Mouse (Mus musculus) c-Kit-positive CD71-positive TER-119-negative erythroid progenitor cells, embryonic 14.5 days (primary cell): ENCODE measurements around the gene Btnl6.
A peak's percentile ranks its signal among the peaks of the same experiment; 100 is the strongest.
"Not testable (repeated sequence)": the region's sequence is repeated elsewhere in the genome, so short reads cannot be mapped to it uniquely, and the experiment has no call there.

Source experiments
- DNase-seq: peaks from one replicate; pipeline ENCODE4 v3.0.0-alpha.2; 2013; ENCODE audit warnings: low read depth

Btnl6 gene

GRCm38 (mm10) chr17:34517252-34517651 lies at the start of gene Btnl6:
Gene Btnl6, minus strand, starts transcription at chr17:34517352.
- DNase-seq: no peak

GRCm38 (mm10) chr17:34564796-34565195 lies 47.6 kb upstream of the Btnl6 start:
- DNase-seq: no peak

- no peak for DNase-seq
Measured at GRCm38 (mm10) chr17:34564003-34564421, 46.9 kb upstream of the Btnl6 start, which contains the start of gene Notch4. Gene Notch4, plus strand, starts transcription at chr17:34564268.

- DNase-seq: no peak
Measured at GRCm38 (mm10) chr17:34563354-34563753, 46.2 kb upstream of the Btnl6 start.

- DNase-seq: no peak
Measured at GRCm38 (mm10) chr17:34562595-34562994, 45.4 kb upstream of the Btnl6 start.

- no peak for DNase-seq
Measured at GRCm38 (mm10) chr17:34561200-34561599, 44.0 kb upstream of the Btnl6 start.

GRCm38 (mm10) chr17:34560438-34560837 lies 43.3 kb upstream of the Btnl6 start:
- DNase-seq: no peak

GRCm38 (mm10) chr17:34559895-34560294 lies 42.7 kb upstream of the Btnl6 start:
- DNase-seq: peak; percentile 27

- no peak for DNase-seq
Measured at GRCm38 (mm10) chr17:34559116-34559515, 42.0 kb upstream of the Btnl6 start.

- DNase-seq: no peak
Measured at GRCm38 (mm10) chr17:34557411-34557810, 40.3 kb upstream of the Btnl6 start.

- no peak for DNase-seq
Measured at GRCm38 (mm10) chr17:34556406-34556805, 39.3 kb upstream of the Btnl6 start.

GRCm38 (mm10) chr17:34555483-34555882 lies 38.3 kb upstream of the Btnl6 start:
- peak; percentile 57 for DNase-seq

- DNase-seq: no peak
Measured at GRCm38 (mm10) chr17:34549843-34550242, 32.7 kb upstream of the Btnl6 start.

GRCm38 (mm10) chr17:34549156-34549555 lies 32.0 kb upstream of the Btnl6 start:
- DNase-seq: no peak

GRCm38 (mm10) chr17:34547601-34548000 lies 30.4 kb upstream of the Btnl6 start:
- no peak for DNase-seq

- DNase-seq: no peak
Measured at GRCm38 (mm10) chr17:34546797-34547196, 29.6 kb upstream of the Btnl6 start.

- DNase-seq: not testable (repeated sequence)
Measured at GRCm38 (mm10) chr17:34543567-34543966, 26.4 kb upstream of the Btnl6 start.

- no peak for DNase-seq
Measured at GRCm38 (mm10) chr17:34532671-34533070, 15.5 kb upstream of the Btnl6 start.

GRCm38 (mm10) chr17:34519001-34519400 lies 1.8 kb upstream of the Btnl6 start:
- DNase-seq: no peak

GRCm38 (mm10) chr17:34518571-34518970 lies 1.4 kb upstream of the Btnl6 start:
- DNase-seq: not testable (repeated sequence)

GRCm38 (mm10) chr17:34517795-34518194 lies 643 bp upstream of the Btnl6 start:
- no peak for DNase-seq

- no peak for DNase-seq
Measured at GRCm38 (mm10) chr17:34516514-34516913, 638 bp downstream of the Btnl6 start.

- DNase-seq: not testable (repeated sequence)
Measured at GRCm38 (mm10) chr17:34511723-34512122, 5.4 kb downstream of the Btnl6 start.

- no peak for DNase-seq
Measured at GRCm38 (mm10) chr17:34507591-34507990, 9.6 kb downstream of the Btnl6 start.

GRCm38 (mm10) chr17:34497726-34498125 lies 19.4 kb downstream of the Btnl6 start:
- not testable (repeated sequence) for DNase-seq
